Mouse (Mus musculus) effector memory CD4-positive, alpha-beta T cell, adult 5 months (primary cell): Measurements from ENCODE around the gene Gab2. TPM values are rescaled to one million over a fixed set of nuclear protein-coding genes. Genes with fewer than 3 reads are reported as not detected.

Experiments used
- polyA plus RNA-seq: library from polyadenylated mRNA; unstranded; fragments of 100-300 nt; shearing (Covaris generic); gene quantifications from one replicate; pipeline ENCODE4 v1.2.1, GENCODE M21; 2017

The Gab2 gene
- not detected for polyA plus RNA-seq

GRCm38 (mm10) chr7:97081242-97081958, at the start of gene Gab2:
Gene Gab2 (plus strand): TSS chr7:97081586.

DNA sequence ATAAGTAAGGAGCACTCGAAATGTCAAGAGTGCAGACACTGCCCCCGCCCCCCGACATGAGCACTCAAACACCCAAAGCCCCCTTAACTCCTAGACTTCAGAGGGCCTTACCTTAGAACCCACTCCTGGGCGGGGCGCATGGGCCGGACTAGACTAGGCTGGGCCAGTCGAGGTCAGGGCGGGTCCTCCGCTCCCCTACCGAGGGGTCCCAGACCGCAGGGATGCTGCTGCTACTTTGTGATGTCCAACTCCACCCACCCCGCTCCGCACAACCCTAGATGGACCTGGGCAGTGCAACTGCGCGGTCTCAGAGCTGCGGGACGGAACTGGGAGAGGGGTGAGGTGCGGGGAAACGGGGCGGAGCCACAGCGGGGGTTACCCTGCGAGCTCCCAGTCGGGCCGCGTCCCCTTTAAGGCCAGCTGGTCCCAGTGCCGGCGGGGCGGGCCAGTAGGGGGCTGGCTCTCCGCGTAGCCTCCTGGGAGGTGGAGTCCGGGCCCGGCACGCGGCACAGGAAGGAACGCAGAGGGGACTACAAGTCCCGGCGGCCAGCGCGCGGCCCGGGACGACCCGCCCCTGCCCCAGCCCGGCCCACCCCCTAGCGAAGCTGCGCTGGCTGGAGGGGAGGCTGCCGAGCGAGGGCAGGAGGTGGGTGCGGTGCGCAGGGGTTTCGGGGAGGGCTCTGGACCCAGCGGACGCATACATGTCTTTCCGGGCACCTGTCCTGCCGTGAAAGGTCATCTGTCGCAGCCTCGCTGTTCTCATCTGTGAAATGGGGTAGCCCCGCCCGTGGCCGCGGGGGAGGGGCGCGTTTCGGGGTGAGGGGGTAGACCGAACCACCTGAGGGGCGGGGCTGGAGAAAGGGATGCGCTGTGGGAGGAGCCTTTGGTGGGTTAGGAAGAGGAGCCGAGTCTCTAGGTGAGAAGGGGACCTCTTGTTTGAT, 250.6 kb downstream of the Gab2 start, which contains the start of the genes Usp35 and Kctd21:
TSS of gene Usp35 (minus strand) at position 295 of the 941 bp plus-strand sequence.
TSS of gene Kctd21 (plus strand) at position 602 of the 941 bp plus-strand sequence.

Other genes with a start within 250 kb of the Gab2 start
- gene Nars2, start 130.1 kb upstream of the Gab2 start, polyA plus RNA-seq: 28.7 TPM